Mouse (Mus musculus): Measurements from ENCODE around the gene Ano2.

- TF ChIP-seq CTCF (conservative IDR thresholded peaks at IDR 0.05; ENCODE audit: low read length) (no peak), NANOG (IDR thresholded peaks at IDR 0.05; ENCODE audit: borderline replicate concordance, low read length) (no peak)
Observed at GRCm38 (mm10) chr6:125922746-125923145, 232.5 kb downstream of the Ano2 start.
